Mouse (Mus musculus) kidney, adult 9 months (tissue): ENCODE measurements around the gene Glrp1.

Experiments
- DNase-seq: peaks from one replicate; pipeline ENCODE4 v3.0.0; 2022

Glrp1 gene

GRCm38 (mm10) chr1:88491617-88492378 lies 18.1 kb downstream of the Glrp1 start:
- DNase-seq: no peak

GRCm38 (mm10) chr1:88490164-88490563 lies 19.7 kb downstream of the Glrp1 start:
- DNase-seq: no peak

- DNase-seq: no peak
Measured at GRCm38 (mm10) chr1:88488957-88489356, 20.9 kb downstream of the Glrp1 start.

GRCm38 (mm10) chr1:88486336-88486735 lies 23.5 kb downstream of the Glrp1 start:
- no peak for DNase-seq

GRCm38 (mm10) chr1:88484059-88484458 lies 25.8 kb downstream of the Glrp1 start:
- DNase-seq: no peak

- no peak for DNase-seq
Measured at GRCm38 (mm10) chr1:88482142-88483099, 27.4 kb downstream of the Glrp1 start.

GRCm38 (mm10) chr1:88480594-88480993 lies 29.3 kb downstream of the Glrp1 start:
- no peak for DNase-seq

GRCm38 (mm10) chr1:88478205-88478604 lies 31.7 kb downstream of the Glrp1 start:
- DNase-seq: no peak

- no peak for DNase-seq
Measured at GRCm38 (mm10) chr1:88476554-88477085, 33.2 kb downstream of the Glrp1 start.

GRCm38 (mm10) chr1:88475502-88475953 lies 34.3 kb downstream of the Glrp1 start:
- DNase-seq: peak; percentile 83

GRCm38 (mm10) chr1:88474598-88474997 lies 35.3 kb downstream of the Glrp1 start:
- DNase-seq: peak; percentile 74

- DNase-seq: no peak
Measured at GRCm38 (mm10) chr1:88473899-88474298, 36.0 kb downstream of the Glrp1 start.

GRCm38 (mm10) chr1:88472258-88472657 lies 37.6 kb downstream of the Glrp1 start:
- no peak for DNase-seq

- DNase-seq: no peak
Measured at GRCm38 (mm10) chr1:88469746-88470145, 40.1 kb downstream of the Glrp1 start.

GRCm38 (mm10) chr1:88468335-88468734 lies 41.5 kb downstream of the Glrp1 start:
- DNase-seq: no peak

GRCm38 (mm10) chr1:88467866-88468265 lies 42.0 kb downstream of the Glrp1 start:
- DNase-seq: no peak

- DNase-seq: no peak
Measured at GRCm38 (mm10) chr1:88466325-88467064, 43.4 kb downstream of the Glrp1 start.

GRCm38 (mm10) chr1:88465722-88466121 lies 44.1 kb downstream of the Glrp1 start:
- no peak for DNase-seq

GRCm38 (mm10) chr1:88464109-88464905 lies 45.6 kb downstream of the Glrp1 start:
- DNase-seq: no peak

- DNase-seq: no peak
Measured at GRCm38 (mm10) chr1:88463241-88463640, 46.6 kb downstream of the Glrp1 start.

- peak; percentile 24 for DNase-seq
Measured at GRCm38 (mm10) chr1:88462484-88462883, 47.4 kb downstream of the Glrp1 start.

GRCm38 (mm10) chr1:88461096-88461495 lies 48.8 kb downstream of the Glrp1 start:
- no peak for DNase-seq
